In genomic region chr5:105941951-105942350, GRCm38 (mm10) we compare ENCODE assay signal across 12 mouse cellular contexts.
"Had no signal": no experiment of that assay in that cellular context is flagged by ENCODE, and none has a peak within 500 bp of the region (broad histone marks: within the 10 kb centered on the region; RNA-seq: fewer than 3 reads in every experiment).

No protein-coding gene starts in this region.

- H3K4me1 ChIP-seq: liver, embryonic 13.5 days; megakaryocyte, embryonic 14.5 days; midbrain, embryonic 15.5 days; neural tube, embryonic 12.5 days had no signal

- H3K9ac ChIP-seq: limb, embryonic 12.5 days; liver, embryonic 13.5 days; liver, postnatal 0 days; midbrain, embryonic 15.5 days; neural tube, embryonic 12.5 days had no signal

- H3K9me3 ChIP-seq: limb, embryonic 12.5 days; liver, embryonic 13.5 days; midbrain, embryonic 15.5 days; neural tube, embryonic 12.5 days had no signal

- H3K4me2 ChIP-seq: limb, embryonic 12.5 days; liver, embryonic 13.5 days; midbrain, embryonic 11.5 days; midbrain, embryonic 15.5 days; neural tube, embryonic 12.5 days had no signal

- H3K36me3 ChIP-seq: limb, embryonic 12.5 days; liver, embryonic 13.5 days; midbrain, embryonic 15.5 days; neural tube, embryonic 12.5 days had no signal

- DNase-seq: kidney, adult 11 months; liver; liver, embryonic 13.5 days; liver, postnatal 0 days; thymus, postnatal 4 days had no signal

- H3K27me3 ChIP-seq: limb, embryonic 12.5 days; liver, embryonic 13.5 days; midbrain, embryonic 15.5 days; neural tube, embryonic 12.5 days had no signal

- H3K4me3 ChIP-seq: limb, embryonic 12.5 days; liver, embryonic 13.5 days; megakaryocyte, embryonic 14.5 days; midbrain, embryonic 15.5 days; neural tube, embryonic 12.5 days had no signal

- ATAC-seq: liver, postnatal 0 days; midbrain, embryonic 15.5 days had no signal

- H3K27ac ChIP-seq: limb, embryonic 12.5 days; liver, embryonic 13.5 days; macrophage; midbrain, embryonic 15.5 days; neural tube, embryonic 12.5 days; stomach, postnatal 0 days had no signal
